Comparison of ENCODE assay signal across 40 mouse cellular contexts in the genomic region with DNA sequence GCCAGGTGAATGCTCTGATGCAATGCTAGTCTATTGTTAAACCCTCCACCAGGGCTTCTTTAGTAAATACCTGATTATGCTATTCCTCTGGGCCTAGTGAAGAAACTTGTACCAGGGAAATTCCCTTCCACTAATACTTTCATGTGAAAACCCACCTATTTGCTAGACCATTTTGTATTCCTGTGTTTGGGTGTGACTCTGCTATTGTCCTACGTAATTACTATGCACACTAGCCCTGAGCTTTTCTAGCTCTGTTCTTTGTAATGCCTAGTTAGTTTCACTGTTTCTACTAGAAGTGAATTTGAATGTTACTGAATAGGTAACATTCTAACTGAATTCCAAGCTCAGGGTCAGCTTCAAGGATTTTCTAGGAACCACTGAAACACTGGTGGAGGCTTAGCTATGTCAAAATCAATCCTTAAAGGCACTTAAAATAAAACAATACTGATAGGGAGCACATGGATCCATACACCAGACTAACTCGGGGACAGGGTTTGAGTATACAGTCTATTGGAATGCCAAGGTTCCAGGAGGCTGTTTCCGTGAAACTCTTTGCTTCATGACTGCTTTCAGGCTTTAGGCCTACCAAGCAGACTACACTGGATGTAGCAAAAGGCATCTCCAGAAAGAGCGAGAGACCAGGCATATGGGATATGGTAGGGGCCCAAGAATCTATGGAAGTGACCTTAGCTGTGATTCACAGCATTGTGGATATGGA. TPM values are rescaled to one million over a fixed set of nuclear protein-coding genes. Genes with fewer than 3 reads are reported as not detected.
"Had no signal": no experiment of that assay in that cellular context is flagged by ENCODE, and none has a peak within 500 bp of the region (broad histone marks: within the 10 kb centered on the region; RNA-seq: fewer than 3 reads in every experiment).

No protein-coding gene starts in this region.

RNA-seq across cellular contexts. Expression of gene Esp8, which starts 24.2 kb away (rescaled TPM):
- total RNA-seq: left cerebral cortex, postnatal 10 days; left cerebral cortex, postnatal 14 days; left cerebral cortex, postnatal 25 days; left cerebral cortex, postnatal 36 days; left cerebral cortex, postnatal 4 days; liver, adult 2 months; megakaryocyte progenitor cell, adult 5-6 weeks; megakaryocyte, adult 5-6 weeks; megakaryocyte-erythroid progenitor cell, adult 5-6 weeks; midbrain, postnatal 0 days; monocyte, adult 5-6 weeks had no signal
- polyA plus RNA-seq: limb, embryonic 10.5 days; limb, embryonic 11.5 days; limb, embryonic 12.5 days; limb, embryonic 13.5 days; limb, embryonic 14.5 days; limb, embryonic 15.5 days; liver, adult 2 months; liver, embryonic 11.5 days; liver, embryonic 12.5 days; liver, embryonic 13.5 days; liver, embryonic 14.5 days; liver, embryonic 15.5 days; liver, embryonic 16.5 days; liver, postnatal 0 days; lung, adult 2 months; lung, embryonic 14.5 days; lung, embryonic 15.5 days; lung, embryonic 16.5 days; lung, postnatal 0 days; macrophage; midbrain, embryonic 10.5 days; midbrain, embryonic 11.5 days; midbrain, embryonic 12.5 days; midbrain, embryonic 13.5 days; midbrain, embryonic 14.5 days; midbrain, embryonic 15.5 days; midbrain, embryonic 16.5 days; midbrain, postnatal 0 days; myocyte; neural tube, embryonic 11.5 days; neural tube, embryonic 12.5 days had no signal
